Mouse (Mus musculus): ENCODE measurements around the gene Kdm7a. TPM values are rescaled to one million over a fixed set of nuclear protein-coding genes. Genes with fewer than 3 reads are reported as not detected.

Kdm7a gene
- polyA plus RNA-seq, 1 experiment from 2014 or later = 4.7 TPM

- Histone ChIP-seq H3K9ac (no peak overlapping the region), H3K27me3 (no peaks in the 10 kb centered on the region), H3K9me3 (no peaks in the 10 kb centered on the region), H3K4me3 (no peak overlapping the region), H3K27ac (replicated peaks) (peak overlapping the region; percentile 3; the same call in 1 of the 2 replicates), H3K4me2 (0 out of 2 replicates have a peak overlapping the region, but pooled peaks have one; percentile 11), H3K36me3 (no peaks in the 10 kb centered on the region), H3K4me1 (replicated peaks) (peaks cover 6% of the 10 kb centered on the region)
- WGBS = 30% methylated on average over 9 of the region's 9 CpGs
- ATAC-seq (ENCODE audit: low FRiP score, low read depth) = no peak
These were observed 20.0 kb upstream of the Kdm7a start for GRCm38 (mm10) chr6:39226610-39226955.

DNA sequence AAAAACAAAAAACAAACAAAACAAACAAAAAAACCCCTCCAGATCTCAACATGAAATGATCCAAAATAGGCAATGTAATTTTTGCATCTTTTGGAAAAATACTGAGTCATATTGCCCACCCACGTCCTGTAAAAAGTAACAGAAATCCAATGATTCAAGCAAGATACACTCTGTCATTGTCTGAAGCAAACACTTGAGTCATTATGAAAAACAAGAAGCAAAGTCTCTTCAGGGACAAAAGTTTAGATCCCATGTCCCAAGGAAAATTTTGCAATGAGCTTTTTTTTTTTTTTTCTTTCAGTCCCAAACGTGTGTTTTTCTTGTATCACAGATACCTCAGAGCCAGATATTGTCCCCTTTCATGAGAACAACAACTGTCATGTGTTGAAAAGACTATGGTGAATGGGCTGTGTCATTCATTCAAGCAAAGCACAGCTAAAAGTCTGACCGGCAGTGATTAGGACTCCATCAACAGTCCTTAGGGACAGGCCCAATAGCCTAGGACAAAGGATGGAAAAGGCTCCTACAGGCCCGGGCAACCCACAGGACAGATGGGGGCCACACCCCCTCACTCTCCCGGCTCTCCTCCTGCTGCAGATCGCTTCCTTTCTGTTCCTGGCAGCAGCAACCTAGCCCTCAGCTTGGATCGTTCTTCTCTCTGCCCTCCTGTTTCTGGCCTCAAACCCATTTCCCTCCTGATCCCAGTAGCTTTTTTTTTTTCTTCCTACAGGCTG is 19.5 kb upstream of the Kdm7a start:
- Histone ChIP-seq H3K27ac (replicated peaks) (peak overlapping the region; percentile 3; the same call in 1 of the 2 replicates), H3K4me1 (replicated peaks) (peaks cover 6% of the 10 kb centered on the region), H3K36me3 (no peaks in the 10 kb centered on the region), H3K9me3 (no peaks in the 10 kb centered on the region), H3K27me3 (no peaks in the 10 kb centered on the region), H3K4me3 (no peak overlapping the region), H3K9ac (no peak overlapping the region), H3K4me2 (0 out of 2 replicates have a peak overlapping the region, but pooled peaks have one; percentile 11)
- WGBS = 9% methylated on average over 7 of the region's 7 CpGs
- no peak for ATAC-seq (ENCODE audit: low FRiP score, low read depth)

DNA sequence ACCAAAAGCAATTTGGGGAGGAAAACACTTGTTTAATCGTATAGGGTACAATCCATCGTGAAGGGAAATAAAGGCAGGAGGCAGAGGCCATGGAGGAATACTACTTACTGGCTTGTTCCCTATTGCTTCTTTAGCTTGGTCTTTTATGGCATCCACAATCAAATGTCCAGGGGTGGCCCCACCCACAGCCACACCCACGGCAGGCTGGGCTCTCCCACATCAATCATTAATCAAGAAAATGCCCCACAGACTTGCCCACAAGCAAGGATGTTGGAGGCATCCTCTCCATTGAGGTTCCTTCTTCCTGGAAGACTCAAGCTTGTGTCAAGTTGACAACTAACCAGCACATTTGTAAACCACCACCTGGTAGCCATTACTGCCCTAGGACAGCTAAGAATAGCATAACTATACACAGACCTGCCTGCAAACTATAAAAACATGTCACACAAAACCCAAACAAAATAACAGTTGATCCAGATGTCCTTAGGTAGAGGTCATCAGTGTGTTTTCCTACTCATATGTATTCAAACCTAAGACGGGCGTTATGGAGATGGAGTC is 16.8 kb upstream of the Kdm7a start:
- Histone ChIP-seq H3K9ac (no peak overlapping the region), H3K27ac (replicated peaks) (no peak overlapping the region), H3K4me3 (no peak overlapping the region), H3K9me3 (no peaks in the 10 kb centered on the region), H3K4me2 (no peak overlapping the region), H3K27me3 (no peaks in the 10 kb centered on the region), H3K36me3 (no peaks in the 10 kb centered on the region), H3K4me1 (replicated peaks) (peaks cover 6% of the 10 kb centered on the region)
- 76% methylated on average over 5 of the region's 5 CpGs for WGBS
- no peak for ATAC-seq (ENCODE audit: low FRiP score, low read depth)

GRCm38 (mm10) chr6:39222487-39222886 is 15.9 kb upstream of the Kdm7a start:
- ATAC-seq (ENCODE audit: low FRiP score, low read depth) = no peak
- Histone ChIP-seq H3K4me3 (no peak overlapping the region), H3K4me1 (replicated peaks) (peaks cover 6% of the 10 kb centered on the region), H3K9me3 (no peaks in the 10 kb centered on the region), H3K36me3 (no peaks in the 10 kb centered on the region), H3K27me3 (no peaks in the 10 kb centered on the region), H3K9ac (no peak overlapping the region), H3K27ac (replicated peaks) (no peak overlapping the region), H3K4me2 (no peak overlapping the region)
- WGBS = 88% methylated on average over 5 of the region's 5 CpGs

DNA sequence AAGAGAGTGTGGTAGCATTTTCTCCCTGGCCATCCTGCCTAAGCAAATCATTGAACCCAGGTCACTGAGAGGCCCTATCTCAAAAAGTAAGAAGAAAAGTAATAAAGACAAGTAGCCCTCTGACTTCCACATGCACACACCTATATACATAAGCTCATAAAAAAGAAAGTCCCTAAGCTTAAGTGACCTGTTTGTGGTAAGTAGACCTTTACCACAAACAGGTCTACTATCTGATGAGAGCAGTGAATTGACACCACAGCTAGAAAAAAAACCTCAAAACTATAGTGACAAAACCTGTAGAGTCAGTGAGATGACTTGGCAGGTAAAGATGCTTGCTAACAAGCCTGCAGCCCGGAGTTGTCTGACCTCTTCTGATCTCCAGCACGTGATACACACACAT is 11.4 kb upstream of the Kdm7a start:
- H3K4me2 ChIP-seq = no peak overlapping the region
- 96% methylated on average over 2 of the region's 2 CpGs for WGBS
- H3K4me1 ChIP-seq (replicated peaks) = no peaks in the 10 kb centered on the region
- ATAC-seq (ENCODE audit: low FRiP score, low read depth) = no peak
- H3K27ac ChIP-seq (replicated peaks) = no peak overlapping the region
- H3K9me3 ChIP-seq = no peaks in the 10 kb centered on the region
- no peaks in the 10 kb centered on the region for H3K27me3 ChIP-seq
- H3K4me3 ChIP-seq = no peak overlapping the region
- no peak overlapping the region for H3K9ac ChIP-seq
- no peaks in the 10 kb centered on the region for H3K36me3 ChIP-seq

DNA sequence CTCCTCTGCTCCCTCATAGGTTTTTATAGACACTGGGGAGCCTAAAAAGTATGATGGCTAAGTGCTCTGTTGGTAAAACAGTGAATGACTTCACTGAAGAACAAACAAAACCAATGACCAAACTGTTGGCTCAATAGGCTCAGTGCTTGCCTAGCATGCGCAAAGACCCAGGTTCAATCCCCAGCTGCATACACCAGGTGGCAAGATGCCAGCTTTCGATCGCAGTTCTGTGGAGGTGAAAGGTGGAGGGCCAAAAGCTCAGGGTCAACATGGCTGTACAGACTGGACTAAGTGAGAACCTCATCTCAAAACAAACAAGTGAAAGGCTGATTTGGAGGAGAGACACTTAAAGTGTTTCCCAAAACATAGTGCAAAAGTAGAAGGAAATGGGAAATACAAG is 10.5 kb upstream of the Kdm7a start:
- Histone ChIP-seq H3K9ac (no peak overlapping the region), H3K36me3 (no peaks in the 10 kb centered on the region), H3K27ac (replicated peaks) (no peak overlapping the region), H3K4me1 (replicated peaks) (no peaks in the 10 kb centered on the region), H3K27me3 (no peaks in the 10 kb centered on the region), H3K4me2 (no peak overlapping the region), H3K4me3 (no peak overlapping the region), H3K9me3 (no peaks in the 10 kb centered on the region)
- ATAC-seq (ENCODE audit: low FRiP score, low read depth) = no peak
- WGBS = 95% methylated on average over 3 of the region's 3 CpGs

- no peaks in the 10 kb centered on the region for H3K27me3 ChIP-seq
- H3K4me1 ChIP-seq (replicated peaks) = no peaks in the 10 kb centered on the region
- no peaks in the 10 kb centered on the region for H3K36me3 ChIP-seq
- H3K27ac ChIP-seq (replicated peaks) = no peak overlapping the region
- no peaks in the 10 kb centered on the region for H3K9me3 ChIP-seq
- no peak overlapping the region for H3K9ac ChIP-seq
- no peak for ATAC-seq (ENCODE audit: low FRiP score, low read depth)
- WGBS = 75% methylated on average over 5 of the region's 5 CpGs
- no peak overlapping the region for H3K4me3 ChIP-seq
- H3K4me2 ChIP-seq = no peak overlapping the region
These were observed 8.5 kb upstream of the Kdm7a start for GRCm38 (mm10) chr6:39214949-39215606.

GRCm38 (mm10) chr6:39209677-39210076 is 3.1 kb upstream of the Kdm7a start:
- WGBS = 77% methylated on average over 4 of the region's 4 CpGs
- ATAC-seq (ENCODE audit: low FRiP score, low read depth) = no peak

GRCm38 (mm10) chr6:39208181-39208580 is 1.6 kb upstream of the Kdm7a start:
- peaks cover 23% of the 10 kb centered on the region for H3K4me1 ChIP-seq (replicated peaks)
- H3K27me3 ChIP-seq = no peaks in the 10 kb centered on the region
- H3K9ac ChIP-seq = no peak overlapping the region
- no peaks in the 10 kb centered on the region for H3K9me3 ChIP-seq
- ATAC-seq (ENCODE audit: low FRiP score, low read depth) = no peak
- no peak overlapping the region for H3K4me2 ChIP-seq
- no peak overlapping the region for H3K27ac ChIP-seq (replicated peaks)
- WGBS = 76% methylated on average over 4 of the region's 4 CpGs
- H3K4me3 ChIP-seq = no peak overlapping the region
- no peaks in the 10 kb centered on the region for H3K36me3 ChIP-seq

More at GRCm38 (mm10) chr6:39209677-39210076, 3.1 kb upstream of the Kdm7a start:
- Histone ChIP-seq H3K4me1 (replicated peaks) (peaks cover 9% of the 10 kb centered on the region; the same call in 1 of the 2 replicates), H3K4me3 (no peak overlapping the region), H3K9me3 (no peaks in the 10 kb centered on the region), H3K36me3 (no peaks in the 10 kb centered on the region), H3K9ac (no peak overlapping the region), H3K4me2 (no peak overlapping the region), H3K27ac (replicated peaks) (no peak overlapping the region), H3K27me3 (no peaks in the 10 kb centered on the region)

GRCm38 (mm10) chr6:39205650-39206580 is 674 bp downstream of the Kdm7a start:
- no peaks in the 10 kb centered on the region for H3K9me3 ChIP-seq
- H3K4me1 ChIP-seq (replicated peaks) = peaks cover 23% of the 10 kb centered on the region
- H3K36me3 ChIP-seq = no peaks in the 10 kb centered on the region
- under 1% methylated on average over 70 of the region's 121 CpGs for WGBS
- H3K4me2 ChIP-seq = peak overlapping the region; percentile 73
- H3K27me3 ChIP-seq = no peaks in the 10 kb centered on the region
- peak; percentile 77 for ATAC-seq (ENCODE audit: low FRiP score, low read depth)
- H3K4me3 ChIP-seq = peak overlapping the region; percentile 76
- H3K27ac ChIP-seq (replicated peaks) = peak overlapping the region; percentile 92
- H3K9ac ChIP-seq = peak overlapping the region; percentile 79

- no peaks in the 10 kb centered on the region for H3K36me3 ChIP-seq
- no peaks in the 10 kb centered on the region for H3K27me3 ChIP-seq
- H3K27ac ChIP-seq (replicated peaks) = peak overlapping the region; percentile 92
- H3K9me3 ChIP-seq = no peaks in the 10 kb centered on the region
- WGBS = under 1% methylated on average over 30 of the region's 30 CpGs
- peak; percentile 36 for ATAC-seq (ENCODE audit: low FRiP score, low read depth)
- H3K4me3 ChIP-seq = peak overlapping the region; percentile 76
- H3K4me2 ChIP-seq = peak overlapping the region; percentile 73
- peaks cover 23% of the 10 kb centered on the region for H3K4me1 ChIP-seq (replicated peaks)
- peak overlapping the region; percentile 79 for H3K9ac ChIP-seq
These were observed 1.4 kb downstream of the Kdm7a start for GRCm38 (mm10) chr6:39205064-39205649.

Measured in hindbrain, embryonic 15.5 days (tissue).